Mouse (Mus musculus) olfactory bulb, adult 2 months (tissue): ENCODE measurements around the gene C130050O18Rik.
A peak's percentile ranks its signal among the peaks of the same experiment; 100 is the strongest.

ENCODE experiments used
- CTCF ChIP-seq: fragments of 200-500 bp; IDR thresholded peaks from 2 replicates; pipeline ENCODE4 v1.5.1; 2012; ENCODE audit warnings: low read depth, mild to moderate bottlenecking, low read length, moderate library complexity; ENCODE audit not compliant: insufficient read depth
- POLR2A ChIP-seq: fragments of 200-500 bp; IDR thresholded peaks from 2 replicates; pipeline ENCODE4 v1.6.1; 2012; ENCODE audit warnings: mild to moderate bottlenecking, low read depth, low read length, moderate library complexity; ENCODE audit not compliant: insufficient read depth

GRCm38 (mm10) chr5:139460384-139461067 lies 55.4 kb downstream of the C130050O18Rik start, which contains the start of gene 3110082I17Rik:
- TF ChIP-seq POLR2A (0 out of 2 replicates have a peak, but pooled peaks have one; percentile 40), CTCF (no peak)
